Mouse (Mus musculus) testis, adult 2 months (tissue): ENCODE data around the gene Bloc1s4.

Experiments used
- CTCF ChIP-seq: fragments of 200-500 bp; IDR thresholded peaks from 2 replicates; pipeline ENCODE4 v1.5.1; 2012; ENCODE audit warnings: low read depth, mild to moderate bottlenecking, inconsistent platforms, low read length, moderate library complexity; ENCODE audit not compliant: control insufficient read depth, insufficient read depth, insufficient replicate concordance
- POLR2A ChIP-seq: fragments of 200-500 bp; IDR thresholded peaks from 2 replicates; pipeline ENCODE4 v1.6.1; 2012; ENCODE audit warnings: low read depth, mild to moderate bottlenecking, inconsistent platforms, low read length, moderate library complexity; ENCODE audit not compliant: control insufficient read depth

- TF ChIP-seq POLR2A (no peak), CTCF (no peak)
Measured at GRCm38 (mm10) chr5:36747794-36748535, 485 bp downstream of the Bloc1s4 start.
